Mouse (Mus musculus) liver, adult (tissue): ENCODE data around the gene Tle3.

ENCODE experiments used
- GATA4 ChIP-seq: IDR thresholded peaks from 2 replicates; pipeline ENCODE4 v1.6.1; 2014; ENCODE audit warnings: mild to moderate bottlenecking, low read length; ENCODE audit not compliant: insufficient replicate concordance

Gene Tle3

DNA sequence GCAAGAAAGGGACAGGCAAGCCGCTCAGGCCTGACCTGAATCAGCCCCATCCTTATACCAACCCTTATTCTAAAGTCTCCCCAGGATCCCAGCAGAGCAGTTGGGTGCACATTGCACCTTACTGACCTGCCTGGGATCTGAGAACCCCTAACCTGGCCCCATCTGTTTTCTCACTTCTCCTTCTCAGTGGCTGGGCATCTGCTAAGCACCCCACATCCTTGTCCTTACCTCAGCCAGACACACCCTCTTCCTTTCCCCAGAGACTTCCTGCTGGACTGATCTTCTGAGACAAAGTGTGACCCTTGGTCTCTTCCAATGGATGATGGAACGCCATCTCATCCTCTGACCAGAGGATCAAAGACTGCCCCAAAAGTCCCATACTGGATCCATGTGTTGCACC is 74.8 kb downstream of the Tle3 start:
- no peak for TF ChIP-seq GATA4

DNA sequence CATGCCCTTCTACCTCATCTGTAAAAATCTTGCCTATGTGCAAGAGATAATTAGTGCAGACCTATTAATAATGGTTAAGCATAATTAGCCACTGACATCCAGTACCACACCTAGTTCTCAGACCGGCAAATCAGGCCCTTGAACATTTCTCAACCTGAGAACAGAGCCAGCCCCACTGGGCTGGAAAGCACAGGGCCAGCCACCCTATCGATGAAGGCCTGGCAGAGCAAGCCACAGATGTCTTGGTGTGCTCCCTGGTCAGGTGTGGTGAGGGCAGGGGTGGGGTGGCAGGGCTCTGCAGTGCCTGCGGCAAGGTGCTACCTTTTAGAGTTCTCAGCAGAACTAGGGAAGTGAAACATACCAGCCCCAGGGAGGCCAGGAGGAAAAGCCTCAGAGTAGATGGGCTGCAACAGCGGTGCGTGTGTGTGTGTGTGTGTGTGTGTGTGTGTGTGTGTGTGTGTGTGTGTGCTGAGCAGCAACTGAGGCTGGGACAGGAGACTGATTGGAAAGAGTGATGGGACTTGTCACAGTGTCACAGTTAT is 77.3 kb downstream of the Tle3 start:
- TF ChIP-seq GATA4: no peak

DNA sequence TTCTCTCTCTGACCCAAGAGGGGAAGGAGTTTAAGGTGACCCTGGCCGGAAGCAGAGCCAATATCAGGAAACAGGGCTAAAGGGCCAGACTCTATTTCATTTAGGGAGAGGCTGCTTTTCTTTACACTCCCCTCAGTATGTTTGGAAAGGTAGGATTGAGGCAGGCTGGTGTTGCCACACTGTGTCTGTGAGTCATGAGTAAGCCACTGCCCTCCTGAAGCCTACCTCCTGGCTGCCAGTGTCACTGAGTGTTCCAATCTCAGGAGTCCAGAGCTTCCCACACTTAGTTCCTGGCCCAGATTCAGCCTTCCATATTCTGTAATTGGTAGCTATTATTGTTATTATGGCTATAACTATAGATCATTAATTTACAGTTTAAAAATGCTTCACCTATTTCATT is 79.9 kb downstream of the Tle3 start:
- no peak for TF ChIP-seq GATA4

DNA sequence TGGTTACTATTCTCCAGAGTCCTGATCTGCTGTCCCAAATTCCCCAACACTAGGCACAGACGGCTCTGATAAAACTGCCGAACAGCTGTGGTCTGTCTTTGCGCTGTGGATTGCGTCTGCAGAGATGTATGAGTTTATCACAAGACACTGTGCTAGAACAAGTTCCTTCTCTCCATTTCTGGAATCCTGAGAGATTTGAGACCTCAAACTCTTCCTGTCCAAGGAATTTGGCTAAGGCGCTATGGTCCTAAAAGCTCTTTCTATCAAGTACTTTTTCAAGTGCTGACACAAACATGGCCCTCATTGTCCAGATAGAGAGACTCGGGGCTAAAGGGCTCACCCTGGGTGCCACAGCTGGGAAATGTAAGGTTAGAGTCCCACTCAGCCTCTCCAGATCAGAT is 83.7 kb downstream of the Tle3 start:
- TF ChIP-seq GATA4: no peak

DNA sequence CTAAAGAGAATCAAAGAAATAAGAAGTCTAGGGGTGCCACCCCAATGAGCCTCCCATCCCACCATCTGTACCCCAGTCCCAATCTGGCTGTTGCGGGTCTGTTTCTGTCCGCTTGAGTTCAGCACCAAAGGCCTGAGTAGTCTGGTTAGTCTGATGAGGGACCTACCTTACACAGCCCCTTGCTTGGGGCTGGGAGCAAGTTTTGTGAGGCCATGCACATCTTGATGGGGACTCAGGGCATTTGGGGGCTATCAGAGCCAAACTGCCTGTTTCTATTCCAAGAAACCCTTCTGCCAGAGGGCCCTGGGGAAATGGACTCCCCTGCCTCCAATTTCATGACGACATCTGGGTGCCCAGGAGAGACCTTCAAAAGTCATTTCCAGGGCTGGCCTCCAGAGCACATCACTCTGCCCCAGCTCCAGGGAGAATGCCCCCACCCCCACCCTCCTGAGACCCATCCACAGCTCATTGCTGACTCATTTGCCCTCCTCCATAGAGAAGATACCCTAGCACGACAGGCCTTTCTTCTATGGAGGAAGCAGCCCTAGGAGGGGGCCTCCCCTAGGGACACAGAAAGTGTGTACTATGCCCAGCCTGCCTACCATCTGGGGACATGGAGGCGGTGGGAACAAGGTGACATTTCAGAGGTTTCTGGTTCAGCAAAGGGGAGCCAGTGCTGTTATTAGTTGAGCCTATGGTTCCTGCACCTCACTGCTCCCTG is 84.4 kb downstream of the Tle3 start:
- TF ChIP-seq GATA4: no peak

DNA sequence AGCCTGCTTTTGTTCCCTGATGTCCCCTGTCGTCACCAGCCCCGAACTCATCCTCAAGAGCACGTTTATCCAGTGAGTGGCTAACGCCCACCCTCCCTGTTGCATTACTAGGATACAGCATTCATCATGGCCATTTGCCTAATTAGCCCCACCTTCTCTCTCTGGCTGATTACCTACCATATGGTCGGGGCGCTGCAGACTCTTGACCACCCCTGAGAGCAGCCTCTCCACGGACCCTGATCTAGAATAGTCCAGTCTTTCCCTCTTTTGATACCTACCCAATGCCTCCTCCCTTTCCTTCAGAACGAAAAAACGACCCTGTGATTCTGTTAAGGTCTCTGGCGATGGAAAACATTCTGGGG is 85.0 kb downstream of the Tle3 start:
- no peak for TF ChIP-seq GATA4

DNA sequence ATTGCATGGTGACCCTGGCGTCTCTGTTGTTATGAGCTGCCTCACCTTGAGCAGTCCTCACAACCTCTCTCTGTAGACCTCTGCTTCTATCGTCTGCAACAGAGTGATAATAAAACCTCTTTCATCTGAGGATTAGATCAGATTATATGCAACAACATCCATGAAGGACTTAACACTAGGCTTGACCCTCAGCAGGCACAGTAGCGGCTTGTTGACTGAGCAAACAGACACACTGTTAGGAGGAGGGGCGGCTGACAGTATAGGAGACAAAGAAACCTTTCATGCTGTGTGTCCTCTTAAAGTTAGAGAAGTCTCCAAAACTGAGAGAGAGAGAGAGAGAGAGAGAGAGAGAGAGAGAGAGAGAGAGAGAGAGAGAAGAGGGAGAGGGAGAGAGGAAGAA is 89.7 kb downstream of the Tle3 start:
- TF ChIP-seq GATA4: no peak

DNA sequence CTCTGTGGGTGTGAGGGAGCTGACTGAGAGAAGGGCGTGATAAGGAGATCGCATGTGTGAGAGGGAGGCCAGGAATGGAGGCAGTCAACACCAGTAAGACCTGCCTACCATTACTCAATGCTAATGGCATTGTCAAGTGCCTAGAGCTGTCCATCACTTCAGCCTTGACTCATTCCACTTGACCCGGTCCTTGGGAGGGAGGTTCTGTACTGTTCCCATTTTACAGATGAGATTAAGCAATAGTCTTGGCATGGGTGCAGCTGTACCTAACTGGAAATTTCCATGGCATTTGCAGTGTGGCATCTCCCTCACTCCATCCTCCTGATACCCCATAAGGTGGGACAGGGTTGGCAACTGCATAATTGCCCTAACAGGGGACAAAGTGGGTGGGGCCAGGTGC is 95.3 kb downstream of the Tle3 start:
- TF ChIP-seq GATA4: no peak
